Mouse (Mus musculus) Patski (cell line): Measurements from ENCODE around the gene Rbm42. TPM values are rescaled to one million over a fixed set of nuclear protein-coding genes. Genes with fewer than 3 reads are reported as not detected.
A peak's percentile ranks its signal among the peaks of the same experiment; 100 is the strongest.

ENCODE experiments used
- ATAC-seq: fragments of 100-300 bp; one replicate; pipeline ENCODE4 v1.8.0; 2021
- CTCF ChIA-PET: fragments of 350-600 bp; sonication (Branson Sonifier 250); formaldehyde crosslinking; loops from one replicate; lab custom pipeline; 2022; ENCODE audit warnings: inconsistent platforms; lab: Charles Lee
- POLR2A ChIA-PET: fragments of 350-600 bp; sonication (Branson Sonifier 250); formaldehyde crosslinking; loops from one replicate; lab custom pipeline; 2022; ENCODE audit warnings: antibody characterized with exemption, inconsistent platforms; lab: Charles Lee
- DNase-seq: peaks from one replicate; pipeline ENCODE4 v3.0.0-alpha.2; 2011; ENCODE audit warnings: low read depth, low spot score
- H3K27me3 ChIP-seq: fragments of 371-371 bp; one replicate; pipeline ENCODE4 v1.5.1; 2021
- CTCF ChIP-seq: fragments of 100-300 bp; IDR thresholded peaks from one replicate; pipeline ENCODE4 v1.5.1; 2021
- in situ Hi-C: fragments of 300-500 bp; cut with MboI; formaldehyde crosslinking; loops from 3 replicates; pipeline ENCODE4 v1.11.1; 2018; ENCODE audit warnings: low pct_unique_long_range_greater_than_20kb, mixed read lengths
- polyA plus RNA-seq: library from polyadenylated mRNA; unstranded; gene quantifications from one replicate; pipeline ENCODE4 v1.2.3, GENCODE M21; 2021

Gene Rbm42
- 92.6 TPM for polyA plus RNA-seq

- in situ Hi-C loops = no loop called here
- ATAC-seq (peak; percentile 96), DNase-seq (peak; percentile 91)
- no peaks in the 10 kb centered on the region for H3K27me3 ChIP-seq
- ChIA-PET CTCF (interaction anchor here (1.0 to 1.4 kb wide), 2 partner anchors 18 to 24 kb away, joined by 3 to 4 read pairs; partner anchors contain the start of gene Cox6b1), POLR2A (interaction anchor here (0.5 to 1.2 kb wide), 2 partner anchors 13 to 15 kb away, joined by 3 to 5 read pairs; partner anchors contain the start of gene Haus5)
- TF ChIP-seq CTCF = no peak
These were observed at the start of gene Rbm42 for GRCm38 (mm10) chr7:30649591-30650540. Gene Rbm42 (minus strand): TSS chr7:30650317.

GRCm38 (mm10) chr7:30698589-30698988 is 48.5 kb upstream of the Rbm42 start, which contains the start of gene 2200002J24Rik:
Gene 2200002J24Rik (plus strand): TSS chr7:30698926.
- H3K27me3 ChIP-seq = peaks cover 10% of the 10 kb centered on the region
- ChIA-PET CTCF (no interaction called here), POLR2A (no interaction called here)
- ATAC-seq (no peak), DNase-seq (no peak)
- in situ Hi-C loops = no loop called here
- TF ChIP-seq CTCF = no peak

- DNase-seq = no peak
- in situ Hi-C loops = no loop called here
- TF ChIP-seq CTCF = no peak
- ChIA-PET CTCF (no interaction called here), POLR2A (interaction anchor here (1.0 kb wide), 1 partner anchor 10 kb away, joined by 3 read pairs; no protein-coding TSS in a partner anchor)
- ATAC-seq = no peak
- H3K27me3 ChIP-seq = peaks cover 9% of the 10 kb centered on the region
These were observed 48.0 kb upstream of the Rbm42 start for GRCm38 (mm10) chr7:30698101-30698500.

- ChIA-PET CTCF (no interaction called here), POLR2A (interaction anchor here (1.0 kb wide), 1 partner anchor 9 kb away, joined by 3 read pairs; no protein-coding TSS in a partner anchor)
- in situ Hi-C loops = no loop called here
- ATAC-seq (no peak), DNase-seq (peak; percentile 7)
- no peak for TF ChIP-seq CTCF
- H3K27me3 ChIP-seq = no peaks in the 10 kb centered on the region
These were observed 38.2 kb upstream of the Rbm42 start for GRCm38 (mm10) chr7:30688325-30688724.

- CTCF ChIA-PET = interaction anchor here (0.7 to 1.6 kb wide), 2 partner anchors 11 to 14 kb away, joined by 3 to 6 read pairs; no protein-coding TSS in a partner anchor
- no peak for DNase-seq
- H3K27me3 ChIP-seq = no peaks in the 10 kb centered on the region
- TF ChIP-seq CTCF = no peak
- ATAC-seq = no peak
- in situ Hi-C loops = no loop called here
- POLR2A ChIA-PET = no interaction called here
These were observed 33.3 kb upstream of the Rbm42 start for GRCm38 (mm10) chr7:30683425-30683824.

- TF ChIP-seq CTCF = no peak
- no peaks in the 10 kb centered on the region for H3K27me3 ChIP-seq
- ATAC-seq (no peak), DNase-seq (no peak)
- ChIA-PET CTCF (no interaction called here), POLR2A (no interaction called here)
- in situ Hi-C loops = no loop called here
These were observed 31.8 kb upstream of the Rbm42 start for GRCm38 (mm10) chr7:30681897-30682296.

GRCm38 (mm10) chr7:30678263-30678975 is 28.3 kb upstream of the Rbm42 start:
- peak; percentile 24 for DNase-seq
- TF ChIP-seq CTCF = peak; percentile 33
- ChIA-PET CTCF (no interaction called here), POLR2A (interaction anchor here (0.7 kb wide), 1 partner anchor 36 kb away, joined by 3 read pairs; no protein-coding TSS in a partner anchor)
- ATAC-seq = no peak
- in situ Hi-C loops = loop anchor here (10.0 kb wide), 1 partner anchor 176 kb away; the partner anchor contains the start of gene Ffar3
- peaks cover 9% of the 10 kb centered on the region for H3K27me3 ChIP-seq

GRCm38 (mm10) chr7:30671480-30671879 is 21.4 kb upstream of the Rbm42 start, which contains the start of gene Pmis2:
Gene Pmis2 (minus strand): TSS chr7:30671605.
- POLR2A ChIA-PET = interaction anchor here (0.5 kb wide), 1 partner anchor 46 kb away, joined by 4 read pairs; no protein-coding TSS in a partner anchor
- DNase-seq (no peak), ATAC-seq (no peak)
- no peak for TF ChIP-seq CTCF
- CTCF ChIA-PET = no interaction called here
- peaks cover 9% of the 10 kb centered on the region for H3K27me3 ChIP-seq
- in situ Hi-C loops = loop anchor here (10.0 kb wide), 1 partner anchor 183 kb away; the partner anchor contains the start of gene Ffar3

GRCm38 (mm10) chr7:30669229-30669628 is 19.1 kb upstream of the Rbm42 start:
- POLR2A ChIA-PET = interaction anchor here (0.6 kb wide), 1 partner anchor 1776 kb away, joined by 3 read pairs; no protein-coding TSS in a partner anchor
- H3K27me3 ChIP-seq = peaks cover 5% of the 10 kb centered on the region
- DNase-seq (no peak), ATAC-seq (no peak)
- CTCF ChIA-PET = interaction anchor here (1.1 to 1.6 kb wide), 5 partner anchors 14 to 97 kb away, joined by 3 to 6 read pairs (median 3); no protein-coding TSS in a partner anchor
- TF ChIP-seq CTCF = peak; percentile 61
- in situ Hi-C loops = no loop called here

- no peaks in the 10 kb centered on the region for H3K27me3 ChIP-seq
- no peak for TF ChIP-seq CTCF
- POLR2A ChIA-PET = interaction anchor here (0.5 to 1.7 kb wide), 4 partner anchors 14 to 66 kb away, joined by 3 to 5 read pairs (median 3); partner anchors contain the start of gene Rbm42
- DNase-seq = no peak
- CTCF ChIA-PET = interaction anchor here (1.1 to 1.3 kb wide), 2 partner anchors 20 to 51 kb away, joined by 3 to 4 read pairs; no protein-coding TSS in a partner anchor
- in situ Hi-C loops = no loop called here
- peak; percentile 32 for ATAC-seq
These were observed 15.2 kb upstream of the Rbm42 start for GRCm38 (mm10) chr7:30665321-30665720.
